Mouse (Mus musculus): ENCODE data around the gene Camsap2.

The Camsap2 gene

DNA sequence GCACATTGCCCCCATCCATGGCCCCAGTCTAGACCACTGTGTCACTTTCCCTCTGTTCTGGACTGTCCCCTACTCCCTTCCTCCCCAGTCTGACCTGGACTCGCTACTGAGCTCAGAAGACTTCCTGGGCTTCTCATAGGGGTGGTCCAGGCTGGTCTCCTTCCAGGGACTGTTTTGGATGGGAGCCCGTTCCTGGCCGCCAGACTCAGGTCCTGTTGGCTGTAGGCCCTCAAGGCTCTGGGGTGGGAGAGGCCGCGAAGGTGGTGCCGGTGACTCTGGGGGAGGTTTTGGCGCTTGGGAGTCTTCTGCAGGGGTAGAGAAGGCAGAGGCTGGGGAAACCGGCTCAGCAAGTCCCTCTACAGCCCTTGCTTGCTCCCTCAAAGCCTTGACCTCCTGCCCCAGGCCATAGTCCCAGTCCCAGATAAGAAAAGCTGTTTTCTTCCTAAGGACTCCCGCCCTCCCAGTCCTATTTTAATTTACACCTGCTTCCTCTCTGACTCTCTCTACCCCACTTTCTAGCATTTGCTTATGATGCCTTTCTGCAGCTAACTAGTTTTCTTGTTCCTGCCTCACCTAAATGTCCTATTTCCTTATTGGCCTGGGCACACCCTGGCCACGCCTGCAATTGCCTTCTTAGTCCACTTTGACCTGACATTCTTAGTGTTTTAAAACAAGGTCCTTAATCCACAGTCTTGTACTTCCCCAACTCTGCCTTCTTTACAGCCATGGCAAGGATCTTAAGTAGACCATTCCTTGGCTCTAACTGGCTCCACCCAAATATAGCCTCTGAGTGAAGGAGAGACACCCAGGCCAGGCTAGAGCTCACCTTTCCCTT is 125.7 kb downstream of the Camsap2 start:
- 77% methylated on average over 10 of the region's 10 CpGs for WGBS

Measured in cerebral cortex, adult 2 months (tissue).